Mouse (Mus musculus): ENCODE measurements at regions not wholly inside any gene's neighbourhood (a gene's known extent, or its start where the extent isn't known, plus 50 kb on each side); places are given as distances from the start of the nearest gene placed in this dataset.

GRCm38 (mm10) chr3:60240664-60241063 is 159.0 kb downstream of the Sucnr1 start:
- TF ChIP-seq CTCF (IDR thresholded peaks at IDR 0.05) (no peak), EP300 (IDR thresholded peaks at IDR 0.05) (no peak)
